Mouse (Mus musculus) gastrocnemius, adult 18-20 months (tissue): ENCODE data around the gene Map3k7cl. TPM values are rescaled to one million over a fixed set of nuclear protein-coding genes. Genes with fewer than 3 reads are reported as not detected.

Experiments used
- DNase-seq: peaks from one replicate; pipeline ENCODE4 v3.0.0; 2021; ENCODE audit warnings: low spot score
- total RNA-seq, 2 experiments: library from RNA; stranded (reverse); gene quantifications; 2 replicates each; pipeline ENCODE4 v1.2.3; 2021

The Map3k7cl gene
- total RNA-seq, 2 experiments from 2014 or later = 8.2 to 11.4 TPM

DNA sequence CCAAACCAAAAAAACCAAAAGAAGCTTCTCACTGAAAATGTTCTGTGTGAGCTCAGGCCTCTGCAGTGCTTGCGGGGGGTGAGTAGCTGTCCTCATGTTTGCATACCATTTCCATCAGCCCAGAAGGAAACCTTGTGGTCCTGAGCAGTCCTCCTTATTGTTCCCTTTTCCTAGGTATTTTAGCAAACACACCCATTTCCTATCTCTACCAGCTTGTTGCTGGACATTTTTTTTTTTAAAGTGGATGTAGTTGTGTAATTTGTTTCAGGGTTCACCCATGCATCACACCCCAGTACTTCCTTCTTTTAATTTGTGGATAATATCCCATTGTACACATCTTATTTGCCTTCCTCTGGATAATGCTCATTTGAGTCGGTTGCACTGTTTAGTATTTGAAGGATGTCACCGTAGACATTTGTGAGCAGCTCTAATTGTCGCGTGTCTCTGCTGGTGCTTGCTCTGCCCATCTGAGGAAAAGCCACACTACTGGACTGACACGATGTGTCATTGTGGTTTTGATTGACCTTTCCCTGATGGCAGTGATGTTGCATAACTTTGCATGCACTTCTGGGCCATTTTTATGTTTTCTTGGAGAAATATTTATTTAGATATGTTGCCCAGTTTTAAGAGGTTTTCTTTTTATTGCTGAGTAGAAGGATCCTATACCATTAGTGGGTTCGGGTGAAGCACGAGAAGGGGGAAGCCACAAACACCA lies 32.6 kb downstream of the Map3k7cl start:
- DNase-seq = no peak

- DNase-seq = no peak
Measured at GRCm38 (mm10) chr16:87587843-87588242, 34.7 kb downstream of the Map3k7cl start.

- no peak for DNase-seq
Measured at GRCm38 (mm10) chr16:87594145-87594544, 41.0 kb downstream of the Map3k7cl start.

DNA sequence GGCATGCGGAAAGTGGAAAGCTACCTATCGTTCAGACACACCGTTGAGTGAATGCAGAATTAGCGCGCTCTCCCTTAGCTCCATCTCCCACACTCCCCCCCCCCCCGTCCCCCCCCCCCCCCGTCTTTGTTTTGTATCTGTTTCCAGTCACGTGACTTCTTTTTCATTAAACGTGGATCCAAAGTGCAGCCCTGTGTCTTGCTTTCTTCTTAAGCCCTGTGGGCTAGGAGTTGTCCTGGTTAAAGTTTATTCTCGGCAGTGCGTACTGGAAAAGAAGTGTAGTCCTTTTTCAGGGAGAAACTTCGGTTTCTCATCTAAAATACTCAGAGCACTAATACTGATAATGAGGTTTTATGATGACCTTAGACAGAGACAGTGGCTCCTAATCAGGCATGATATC lies 42.0 kb downstream of the Map3k7cl start:
- DNase-seq = no peak

DNA sequence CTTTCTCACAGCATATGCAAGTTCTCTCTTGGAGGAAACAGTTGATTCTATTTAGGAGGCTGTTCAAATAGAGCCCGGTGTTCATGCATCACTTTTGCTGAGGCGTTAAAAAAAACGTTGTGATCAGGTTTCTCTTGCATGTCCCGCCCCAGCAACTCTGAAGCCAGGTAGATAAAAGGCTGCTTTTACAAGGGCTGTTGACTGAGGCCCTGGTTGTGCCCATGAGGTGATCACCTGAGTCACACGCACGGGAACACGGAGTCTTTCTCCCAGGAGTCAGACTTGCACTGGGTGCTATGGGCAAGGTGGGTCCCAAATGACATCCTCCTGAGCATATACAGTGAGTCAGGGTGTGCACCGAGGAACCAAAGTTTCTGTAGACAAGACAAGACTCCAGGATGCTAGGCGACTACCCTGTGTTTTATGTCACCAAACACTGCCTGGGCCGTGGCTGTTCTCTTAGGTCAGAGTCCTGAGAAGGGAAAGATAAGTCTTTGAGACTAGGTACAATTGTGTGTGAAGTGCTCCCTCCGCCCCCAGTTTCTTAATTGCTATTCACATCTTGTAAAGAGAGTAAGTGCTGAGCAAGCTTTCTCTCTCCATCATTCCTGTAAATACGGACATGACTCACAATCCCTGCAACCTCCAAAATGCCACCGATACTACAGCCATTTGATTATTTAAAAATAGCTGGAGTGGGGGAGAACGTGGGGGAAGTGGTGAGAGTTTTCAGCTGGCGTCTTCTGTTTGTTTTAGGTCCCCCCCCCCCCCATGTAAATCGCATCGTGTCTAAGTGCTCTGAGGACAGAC lies 49.8 kb downstream of the Map3k7cl start:
- DNase-seq = no peak

GRCm38 (mm10) chr16:87604002-87604401 lies 50.9 kb downstream of the Map3k7cl start:
- DNase-seq = no peak

DNA sequence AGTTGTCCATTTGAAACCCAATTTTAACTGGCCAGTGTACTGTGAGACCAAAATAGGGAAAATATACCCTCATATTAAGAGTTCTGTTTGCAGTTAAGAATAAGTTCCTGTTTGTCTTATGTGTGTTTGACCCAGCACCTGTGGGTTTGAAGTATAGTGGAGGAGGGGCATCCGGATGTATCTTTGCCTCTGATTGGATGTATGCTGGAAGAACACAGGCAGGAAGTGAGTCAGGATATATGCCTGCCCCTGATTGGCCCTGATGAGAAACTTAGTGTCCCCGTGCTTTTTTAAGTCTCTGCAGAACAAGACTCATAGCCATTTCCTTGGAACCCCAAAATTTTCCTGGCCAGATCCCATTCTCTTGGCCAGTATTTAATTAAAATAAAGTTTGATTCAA lies 51.8 kb downstream of the Map3k7cl start:
- no peak for DNase-seq

DNA sequence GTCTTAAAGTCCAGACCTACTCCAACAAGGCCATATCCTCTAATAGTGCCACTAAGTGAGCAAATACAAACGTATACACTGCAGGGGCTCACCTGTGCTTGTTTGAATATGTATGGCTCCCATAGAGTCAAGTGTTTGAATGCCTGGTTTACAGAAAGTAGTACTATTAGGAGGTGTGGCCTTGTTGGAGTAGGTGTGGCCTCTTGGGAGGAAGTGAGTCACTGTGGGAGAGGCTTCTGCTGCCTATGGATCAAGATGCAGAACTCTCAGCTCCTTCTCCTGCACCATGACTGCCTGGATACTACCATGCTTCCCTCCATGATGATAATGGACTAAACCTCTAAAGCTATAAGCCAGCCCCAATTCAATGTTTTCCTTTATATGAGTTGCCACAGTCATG lies 54.3 kb downstream of the Map3k7cl start:
- no peak for DNase-seq

DNA sequence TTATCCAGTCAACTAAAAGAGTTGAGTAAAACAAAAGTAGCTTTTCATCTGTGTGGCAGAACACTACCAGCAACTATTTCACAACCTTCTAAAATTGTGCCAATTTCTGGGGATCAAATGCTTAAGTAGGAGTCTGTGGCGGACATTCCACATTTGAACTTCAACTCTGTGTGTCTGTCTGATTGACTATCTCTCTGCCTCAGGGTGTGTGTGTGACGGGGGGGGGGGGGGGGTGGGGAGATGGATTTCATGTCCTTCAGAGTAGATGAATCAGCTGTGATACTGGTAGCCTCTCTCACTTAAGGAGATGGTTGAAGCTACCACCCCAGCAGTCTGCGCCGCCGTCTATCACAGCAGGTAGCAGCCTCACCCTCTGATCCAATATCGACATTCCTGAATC lies 54.8 kb downstream of the Map3k7cl start:
- DNase-seq = no peak

- DNase-seq = no peak
Measured at GRCm38 (mm10) chr16:87610142-87610541, 57.0 kb downstream of the Map3k7cl start.

- DNase-seq = no peak
Measured at GRCm38 (mm10) chr16:87610556-87611295, 57.6 kb downstream of the Map3k7cl start.

- DNase-seq = no peak
Measured at GRCm38 (mm10) chr16:87611420-87611819, 58.3 kb downstream of the Map3k7cl start.

DNA sequence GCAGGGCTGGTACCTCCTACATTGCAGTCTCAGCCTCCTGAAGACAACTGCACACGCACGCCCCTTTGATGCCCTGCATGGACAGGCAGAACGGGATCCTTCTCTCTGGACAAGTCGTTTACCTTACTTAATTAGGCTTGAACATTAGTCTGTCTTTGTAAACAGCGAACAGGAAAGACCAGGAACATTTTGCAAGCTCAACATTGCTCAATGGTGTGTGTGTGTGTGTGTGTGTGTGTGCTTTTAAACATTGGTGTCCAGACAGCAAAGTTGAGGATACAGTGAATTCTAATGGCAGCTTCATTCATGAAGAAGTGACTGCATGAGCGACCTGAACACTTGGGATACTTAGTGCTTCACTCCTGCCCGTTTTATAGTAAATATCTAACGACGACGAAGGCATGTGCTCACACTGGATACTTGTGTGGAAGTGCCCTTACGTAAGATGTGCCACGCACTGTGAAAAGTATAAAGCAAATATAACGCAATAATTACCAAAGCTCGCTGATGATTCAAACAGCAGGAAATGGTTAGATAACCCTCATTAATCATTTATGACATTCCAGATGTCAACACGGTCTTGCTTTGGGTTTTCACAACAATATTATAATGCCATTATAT lies 59.2 kb downstream of the Map3k7cl start:
- DNase-seq = no peak

- DNase-seq = no peak
Measured at GRCm38 (mm10) chr16:87617377-87617776, 64.2 kb downstream of the Map3k7cl start.

DNA sequence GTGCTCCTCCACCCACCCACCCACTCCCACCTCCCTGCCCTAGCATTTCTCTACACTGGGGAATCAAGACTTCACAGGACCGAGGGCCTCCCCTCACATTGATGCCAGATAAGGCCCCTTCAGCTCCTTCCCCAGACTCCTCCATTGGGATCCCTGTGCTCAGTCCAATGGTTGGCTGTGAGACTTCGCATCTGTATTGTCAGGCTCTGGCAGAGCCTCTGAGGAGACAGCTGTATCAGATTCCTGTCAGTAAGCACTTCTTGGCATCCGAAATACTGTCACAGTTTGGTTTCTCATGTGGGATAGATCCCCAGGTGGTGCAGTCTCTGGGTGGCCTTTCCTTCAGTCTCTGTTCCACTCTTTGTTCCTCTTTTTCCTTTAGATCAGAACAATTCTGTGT lies 68.1 kb downstream of the Map3k7cl start:
- no peak for DNase-seq

- DNase-seq = no peak
Measured at GRCm38 (mm10) chr16:87623881-87624280, 70.8 kb downstream of the Map3k7cl start.

DNA sequence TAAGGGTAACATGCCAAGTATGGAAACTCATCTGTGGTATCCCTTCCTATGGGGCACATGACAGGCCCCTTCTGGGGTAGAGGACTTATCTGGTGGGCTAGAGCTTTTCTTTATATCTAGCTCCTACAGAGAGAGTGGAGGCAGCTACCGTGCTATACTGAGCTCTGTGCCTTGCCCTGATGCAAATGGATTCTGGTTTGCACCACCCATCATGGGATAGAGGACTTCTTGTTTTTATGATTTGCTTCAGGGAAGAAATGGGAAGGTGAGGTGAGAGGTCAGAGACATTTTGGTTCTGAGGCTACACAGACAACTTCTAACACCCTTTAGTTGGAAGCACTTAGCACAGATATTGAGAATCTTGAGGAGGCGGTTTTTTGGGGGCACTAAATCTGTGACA lies 71.8 kb downstream of the Map3k7cl start:
- DNase-seq = no peak

GRCm38 (mm10) chr16:87625341-87625740 lies 72.2 kb downstream of the Map3k7cl start:
- peak; percentile 9 for DNase-seq

- DNase-seq = no peak
Measured at GRCm38 (mm10) chr16:87625816-87626215, 72.7 kb downstream of the Map3k7cl start.

- no peak for DNase-seq
Measured at GRCm38 (mm10) chr16:87626696-87627095, 73.6 kb downstream of the Map3k7cl start.

DNA sequence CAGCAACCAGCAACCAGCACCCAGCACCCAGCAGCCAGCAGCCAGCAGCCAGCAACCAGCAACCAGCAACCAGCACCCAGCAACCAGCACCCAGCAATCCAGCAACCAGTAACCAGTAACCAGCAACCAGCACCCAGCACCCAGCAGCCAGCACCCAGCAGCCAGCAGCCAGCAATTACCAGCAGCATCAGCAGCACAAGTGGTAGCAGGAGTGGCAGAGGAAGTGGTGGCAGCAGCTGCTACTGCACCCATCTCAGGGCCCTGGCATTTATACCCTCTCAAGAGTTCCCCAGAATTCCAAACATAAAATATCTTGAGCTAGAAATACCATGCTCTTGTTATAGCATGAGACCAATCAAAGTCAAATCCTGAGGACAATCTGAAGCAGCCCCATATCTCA lies 81.6 kb downstream of the Map3k7cl start:
- no peak for DNase-seq
